Mouse (Mus musculus): ENCODE measurements around the gene Rbfox1.

Rbfox1 gene

DNA sequence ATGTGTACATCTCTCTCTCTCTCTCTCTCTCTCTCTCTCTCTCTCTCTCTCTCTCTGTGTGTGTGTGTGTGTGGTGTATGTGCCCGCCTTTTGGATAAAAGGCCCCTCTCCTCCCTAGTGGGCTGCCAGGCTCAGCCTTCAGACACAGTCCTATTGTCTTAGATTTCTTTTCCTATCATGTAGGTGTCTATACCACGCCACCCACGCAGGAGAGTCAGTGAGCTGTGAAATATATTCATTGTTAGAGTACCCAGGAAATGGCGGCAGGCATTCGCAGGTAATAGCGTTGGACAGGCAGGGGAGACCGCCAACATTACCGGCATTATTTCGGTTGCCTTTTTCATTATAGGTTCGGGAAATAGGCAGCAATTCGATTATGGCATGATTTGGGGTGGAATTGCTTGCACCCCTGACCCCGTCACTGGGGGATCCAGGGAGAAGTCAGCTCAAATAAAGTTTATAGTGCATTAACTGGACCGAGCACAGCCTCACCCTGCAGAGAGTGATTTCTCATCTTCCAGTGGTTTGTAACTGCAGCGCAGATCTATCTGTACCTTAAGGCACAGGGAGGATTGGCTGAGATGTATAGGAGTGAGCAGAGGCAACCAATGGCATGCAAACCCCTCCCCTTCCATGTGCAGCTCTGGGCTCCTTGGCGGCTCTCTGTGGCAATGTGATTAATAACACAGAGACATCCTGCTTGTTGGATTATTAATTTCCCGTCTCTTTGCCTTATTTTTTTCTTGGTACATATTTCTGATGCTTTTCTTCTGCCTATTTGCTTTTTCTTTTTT is 1264.1 kb downstream of the Rbfox1 start:
- DNase-seq (ENCODE audit: low spot score): no peak

DNA sequence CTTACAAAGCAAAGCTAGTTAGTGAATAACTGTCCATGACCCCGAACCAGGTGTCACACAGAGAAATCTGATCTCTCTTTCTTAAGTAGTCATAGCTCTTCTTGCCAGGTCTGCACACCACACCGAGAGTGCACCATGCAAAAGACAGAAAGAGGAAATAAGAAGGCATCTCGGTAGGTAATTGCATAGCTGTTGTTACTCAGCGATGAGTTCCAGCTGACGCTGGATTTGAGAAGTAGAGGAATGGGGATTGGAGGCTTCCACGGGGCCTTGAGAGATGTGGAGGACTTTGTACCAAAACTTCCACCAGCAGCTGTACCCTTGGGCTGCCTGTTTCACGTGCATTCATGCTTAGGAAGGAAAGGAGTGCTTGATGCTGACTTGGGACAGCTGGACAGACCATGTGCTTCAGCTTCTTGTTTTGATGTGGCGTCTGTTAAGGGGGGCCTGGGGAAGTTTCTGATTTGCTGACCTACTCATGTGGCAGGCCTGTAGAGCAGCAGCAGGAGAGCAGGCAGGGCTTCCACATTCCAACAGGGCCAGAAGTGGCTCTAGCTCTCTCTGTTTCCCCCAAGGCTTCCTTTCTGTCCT is 1265.1 kb downstream of the Rbfox1 start:
- DNase-seq (ENCODE audit: low spot score): no peak

DNA sequence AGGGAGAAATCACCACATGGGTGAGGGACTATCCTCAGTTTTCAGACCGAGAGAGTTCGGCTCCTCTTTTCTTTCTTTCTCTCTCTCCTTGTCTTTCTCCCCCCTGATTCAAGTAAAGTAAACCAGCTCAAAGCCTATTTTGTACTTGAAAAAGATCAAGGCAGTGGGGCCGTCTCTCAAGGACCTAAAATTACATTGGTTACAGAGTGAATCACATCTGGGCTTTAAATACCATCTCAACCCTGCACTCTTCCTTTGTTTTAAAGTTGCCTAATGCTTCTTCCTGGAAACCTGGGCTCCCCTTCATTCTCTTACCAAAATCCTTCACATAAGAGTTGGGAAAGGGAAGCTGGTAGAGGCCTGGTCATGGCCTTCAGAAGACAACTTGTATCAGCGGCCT is 1267.2 kb downstream of the Rbfox1 start:
- no peak for DNase-seq (ENCODE audit: low spot score)

DNA sequence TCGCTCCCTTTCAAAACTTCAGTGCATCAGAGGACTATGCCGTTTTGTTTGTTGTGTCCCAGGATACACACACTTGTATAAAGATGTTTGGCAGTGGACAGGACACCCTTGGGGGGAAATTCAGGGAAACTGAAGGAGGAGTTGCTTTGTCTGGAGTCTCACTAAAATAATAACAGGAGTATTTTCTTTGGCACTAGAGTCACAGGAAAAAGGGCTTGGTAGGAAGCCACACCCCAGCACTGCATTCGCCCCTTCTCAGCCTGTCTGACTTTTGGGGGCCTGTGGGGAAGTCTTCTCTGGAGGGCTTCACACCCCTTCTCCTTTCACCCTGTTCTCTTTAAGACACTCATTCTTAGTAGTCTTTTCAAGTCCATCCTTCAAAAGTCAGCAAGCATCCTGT is 1269.5 kb downstream of the Rbfox1 start:
- DNase-seq (ENCODE audit: low spot score): no peak

DNA sequence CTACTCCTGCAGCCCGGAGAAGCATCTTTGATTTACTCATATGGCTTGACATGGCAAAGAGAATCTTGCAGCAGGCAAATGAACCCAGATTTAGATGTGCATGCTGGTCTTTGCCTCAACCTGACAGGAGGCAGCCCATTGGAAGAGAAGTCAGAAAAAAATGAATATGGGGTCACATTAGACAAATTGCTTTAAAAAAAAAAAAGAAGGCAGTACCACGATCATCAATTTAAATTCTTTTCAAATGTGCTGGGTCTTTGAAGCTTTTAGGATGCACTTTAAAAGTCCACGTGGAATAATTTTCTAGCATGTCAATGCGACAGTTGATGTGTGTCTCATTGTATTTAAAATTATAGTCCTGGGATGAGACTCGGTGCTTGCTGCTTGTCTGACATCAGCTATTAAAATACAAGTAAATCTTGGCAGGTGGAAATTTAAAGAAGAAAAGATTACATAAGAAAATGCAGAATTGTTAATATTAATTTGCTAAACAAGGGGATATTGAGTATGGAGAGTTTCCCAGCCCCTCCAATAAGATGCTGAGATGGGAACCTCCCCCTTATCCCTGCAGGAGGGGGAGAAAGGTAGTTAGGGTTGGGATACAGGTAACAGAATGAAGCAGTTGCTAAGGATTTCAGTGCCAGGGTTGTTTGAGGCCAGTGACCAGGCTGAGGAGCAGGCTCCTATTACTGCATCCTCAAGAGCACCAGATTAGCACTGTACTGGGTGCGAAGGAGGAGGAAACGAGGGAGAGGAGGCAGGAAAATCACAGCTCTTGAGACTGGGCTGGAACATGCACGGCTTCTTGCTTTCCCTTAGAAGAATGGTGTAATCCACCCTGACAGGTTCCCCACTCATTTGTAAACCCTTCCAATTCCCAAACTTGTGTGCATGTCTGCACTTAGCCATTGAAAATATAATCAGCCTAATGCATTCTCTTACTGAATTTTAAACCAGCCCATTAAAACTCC is 1274.0 kb downstream of the Rbfox1 start:
- DNase-seq (ENCODE audit: low spot score): no peak

DNA sequence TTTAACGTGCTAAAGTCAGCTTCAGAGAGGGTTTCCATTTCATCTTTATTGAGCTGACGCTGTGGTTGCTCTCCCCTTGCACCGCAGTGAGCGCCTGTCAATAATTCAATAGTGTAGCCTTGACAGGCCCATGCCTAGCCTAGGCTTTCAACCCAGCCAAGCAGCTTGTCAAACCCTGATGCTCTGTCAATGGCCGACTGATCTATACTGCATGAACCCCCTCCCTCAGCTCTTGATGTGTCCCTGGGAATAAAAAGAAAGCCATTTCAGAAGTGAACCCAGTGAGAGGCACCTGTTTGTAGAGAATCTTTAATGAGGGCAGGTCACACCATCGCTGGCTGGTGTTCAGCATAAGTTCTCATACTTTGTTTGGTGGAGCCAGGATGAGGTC is 1274.7 kb downstream of the Rbfox1 start:
- DNase-seq (ENCODE audit: low spot score): no peak

DNA sequence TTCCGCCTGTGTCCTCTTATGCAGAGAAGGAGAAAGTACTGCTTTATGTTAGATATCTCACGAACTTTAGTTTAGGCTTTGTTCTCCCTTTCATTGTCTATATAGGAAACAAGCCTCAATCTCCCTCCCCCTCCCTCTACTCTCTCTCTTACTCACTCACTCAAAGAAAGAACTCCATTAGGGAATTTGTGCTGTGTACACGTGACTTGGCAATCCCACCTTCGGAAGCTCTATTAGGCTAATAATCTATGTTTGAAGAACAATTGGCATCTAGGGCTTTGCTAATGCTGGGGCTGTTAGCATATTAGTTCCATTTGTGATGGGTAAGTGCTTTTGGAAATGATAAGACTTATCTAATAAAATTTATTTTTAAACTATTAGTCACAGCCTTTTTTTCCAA is 1277.0 kb downstream of the Rbfox1 start:
- no peak for DNase-seq (ENCODE audit: low spot score)

DNA sequence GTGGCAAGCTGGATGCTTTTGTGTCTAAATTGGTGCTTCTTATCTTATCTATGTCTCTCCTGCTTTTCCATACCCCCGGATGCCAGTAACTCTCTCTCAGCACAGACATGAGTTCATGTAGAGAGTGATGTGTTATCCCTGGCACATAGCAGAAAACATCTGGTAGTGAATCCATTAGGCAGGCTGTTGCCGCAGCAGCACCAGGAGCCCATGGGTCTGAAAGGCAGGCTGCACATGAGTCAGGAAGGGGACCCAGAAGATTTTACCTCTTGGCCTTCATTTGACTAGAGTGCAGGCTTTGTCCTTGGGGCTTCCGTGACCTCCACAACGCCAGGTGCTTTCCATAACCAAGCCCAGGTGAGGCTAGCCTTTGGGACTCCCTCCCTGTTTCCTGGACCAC is 1278.5 kb downstream of the Rbfox1 start:
- no peak for DNase-seq (ENCODE audit: low spot score)

DNA sequence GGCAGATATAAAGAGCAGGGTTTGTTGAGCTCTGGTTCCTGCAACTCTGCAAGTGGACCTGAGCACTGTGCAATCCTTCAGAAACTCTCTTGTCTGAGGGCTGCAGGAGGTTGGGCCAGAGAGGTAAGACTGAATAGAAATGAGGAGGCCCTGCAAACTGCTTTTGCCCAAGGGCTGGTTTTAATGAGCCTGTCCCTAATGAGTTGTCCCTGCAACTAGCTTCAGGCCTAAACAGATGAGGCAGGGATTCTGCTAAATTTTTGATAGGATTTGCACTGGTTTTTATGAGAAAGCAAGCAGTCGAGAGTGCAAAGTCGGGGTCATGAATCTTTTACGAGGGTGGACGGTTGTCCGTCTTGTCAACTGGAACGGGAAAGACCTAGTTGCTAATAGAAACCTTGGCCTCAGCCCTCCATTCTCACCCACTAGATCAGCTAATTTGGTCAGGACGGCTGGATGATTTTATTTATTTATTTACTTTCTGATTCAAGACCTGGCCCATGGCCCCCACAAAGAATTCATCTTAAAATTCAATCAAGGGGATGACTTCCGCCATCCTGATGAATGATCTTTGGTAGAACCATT is 1279.1 kb downstream of the Rbfox1 start:
- DNase-seq (ENCODE audit: low spot score): no peak

DNA sequence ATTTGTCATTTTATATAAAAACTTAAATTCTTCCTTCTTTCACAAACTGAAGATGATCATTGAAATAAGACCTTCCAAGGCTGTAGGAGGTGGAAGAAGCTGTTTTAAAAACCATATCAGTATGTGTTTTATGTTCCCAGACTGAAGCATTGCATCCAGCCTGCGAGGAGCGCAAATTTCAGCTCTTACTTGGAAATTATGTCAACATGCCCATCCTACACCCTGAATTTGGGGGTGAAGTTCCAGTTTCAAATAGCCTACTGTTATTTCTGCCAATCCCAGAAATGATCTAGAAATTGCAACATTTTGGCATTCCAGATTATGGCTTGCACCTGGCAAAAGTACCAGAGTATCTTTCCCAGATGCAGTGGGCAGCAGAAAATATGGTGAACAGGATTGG is 1290.8 kb downstream of the Rbfox1 start:
- no peak for DNase-seq (ENCODE audit: low spot score)

DNA sequence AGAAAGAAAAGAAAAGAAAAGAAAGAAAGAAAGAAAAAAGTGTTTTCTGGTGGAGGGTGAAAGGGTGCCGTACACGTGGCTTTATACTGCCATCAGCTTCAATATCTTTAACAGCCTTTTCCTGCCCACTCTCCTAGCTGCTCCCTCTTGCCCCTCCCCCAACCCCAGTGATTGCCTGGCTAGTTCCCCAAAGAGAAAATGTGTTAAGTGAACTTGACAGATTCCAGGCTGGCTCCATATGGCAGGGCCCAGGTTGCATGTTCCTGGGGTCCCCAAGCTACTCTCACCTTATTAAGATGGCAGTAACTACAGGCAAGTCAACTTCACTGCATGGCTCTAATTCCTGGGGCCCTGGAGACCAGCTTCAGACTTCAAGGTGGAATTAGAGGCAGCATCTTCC is 1302.6 kb downstream of the Rbfox1 start:
- no peak for DNase-seq (ENCODE audit: low spot score)

DNA sequence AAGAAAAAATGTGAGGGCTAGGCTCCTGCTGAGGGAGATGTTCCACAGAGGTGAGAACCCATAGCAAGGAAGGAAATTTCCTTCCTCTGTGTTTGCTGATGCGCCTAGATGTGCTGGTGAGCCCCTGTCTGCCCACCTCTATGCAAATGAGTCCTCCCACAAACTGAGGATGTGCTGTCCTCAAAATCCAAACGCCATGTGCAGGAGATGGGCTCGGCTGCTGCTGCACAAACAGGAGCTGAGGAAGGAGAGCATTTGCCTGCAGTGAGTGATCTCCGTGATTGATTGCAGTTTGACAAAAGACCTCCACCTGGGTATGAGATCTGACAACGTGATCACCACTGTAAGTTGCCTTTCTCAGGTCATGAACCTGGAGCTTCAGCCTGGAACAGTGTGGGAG is 1308.4 kb downstream of the Rbfox1 start:
- no peak for DNase-seq (ENCODE audit: low spot score)

DNA sequence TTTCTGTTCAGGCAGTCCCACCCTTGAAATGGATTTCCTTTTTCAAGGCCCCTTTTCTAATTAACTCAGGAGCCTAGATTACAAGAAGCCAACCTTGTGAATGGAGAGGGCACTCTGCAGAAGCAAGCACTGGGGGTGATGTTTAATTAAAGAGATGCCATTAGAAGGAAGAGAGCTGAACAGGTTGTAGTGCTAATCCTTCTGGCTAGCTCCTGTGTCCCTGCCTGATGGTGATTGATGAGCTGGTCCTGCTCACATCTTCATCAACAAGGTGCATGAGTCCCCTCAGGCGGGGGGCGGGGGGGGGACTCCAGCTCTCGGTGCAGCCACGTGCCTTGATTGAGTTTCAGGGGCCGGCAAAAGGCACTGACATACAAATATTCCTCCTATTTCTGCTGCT is 1312.8 kb downstream of the Rbfox1 start:
- DNase-seq (ENCODE audit: low spot score): no peak

DNA sequence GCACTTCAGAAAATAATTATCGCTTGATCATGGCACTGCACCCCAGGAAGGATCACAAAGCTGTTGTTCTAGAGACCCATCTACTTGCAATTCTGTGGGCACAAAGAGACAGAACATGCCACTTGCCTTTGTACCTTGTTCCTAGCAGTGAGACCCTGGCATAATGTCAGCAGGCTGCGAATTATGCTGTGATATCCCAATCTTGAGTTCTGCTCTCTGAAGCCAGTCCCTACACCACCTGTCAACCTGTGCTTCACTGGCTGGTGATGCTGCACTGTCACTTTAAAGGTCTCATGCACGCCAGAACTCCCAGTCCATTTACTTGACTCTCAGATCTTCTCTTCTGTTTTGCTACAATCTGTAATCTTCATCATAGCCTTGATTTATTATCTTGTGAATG is 1315.1 kb downstream of the Rbfox1 start:
- no peak for DNase-seq (ENCODE audit: low spot score)

DNA sequence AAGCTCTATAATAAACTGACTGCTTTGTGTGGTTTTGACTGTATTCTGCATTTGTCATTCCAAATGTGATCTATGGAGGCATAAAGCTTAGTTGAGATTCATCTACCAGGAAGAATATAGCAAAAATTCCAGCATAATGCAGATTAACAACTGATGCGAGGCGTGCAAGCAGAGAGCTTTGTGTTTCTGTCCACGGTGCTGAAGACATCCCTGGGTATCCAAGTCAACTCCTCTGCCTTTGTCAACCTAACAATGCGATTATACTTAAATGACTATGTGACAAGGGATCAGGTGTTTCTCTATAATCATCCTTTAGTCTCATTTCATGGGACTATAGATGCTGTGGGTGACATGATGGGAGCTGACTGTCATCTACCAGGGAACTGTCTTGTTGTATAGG is 1316.7 kb downstream of the Rbfox1 start:
- no peak for DNase-seq (ENCODE audit: low spot score)

DNA sequence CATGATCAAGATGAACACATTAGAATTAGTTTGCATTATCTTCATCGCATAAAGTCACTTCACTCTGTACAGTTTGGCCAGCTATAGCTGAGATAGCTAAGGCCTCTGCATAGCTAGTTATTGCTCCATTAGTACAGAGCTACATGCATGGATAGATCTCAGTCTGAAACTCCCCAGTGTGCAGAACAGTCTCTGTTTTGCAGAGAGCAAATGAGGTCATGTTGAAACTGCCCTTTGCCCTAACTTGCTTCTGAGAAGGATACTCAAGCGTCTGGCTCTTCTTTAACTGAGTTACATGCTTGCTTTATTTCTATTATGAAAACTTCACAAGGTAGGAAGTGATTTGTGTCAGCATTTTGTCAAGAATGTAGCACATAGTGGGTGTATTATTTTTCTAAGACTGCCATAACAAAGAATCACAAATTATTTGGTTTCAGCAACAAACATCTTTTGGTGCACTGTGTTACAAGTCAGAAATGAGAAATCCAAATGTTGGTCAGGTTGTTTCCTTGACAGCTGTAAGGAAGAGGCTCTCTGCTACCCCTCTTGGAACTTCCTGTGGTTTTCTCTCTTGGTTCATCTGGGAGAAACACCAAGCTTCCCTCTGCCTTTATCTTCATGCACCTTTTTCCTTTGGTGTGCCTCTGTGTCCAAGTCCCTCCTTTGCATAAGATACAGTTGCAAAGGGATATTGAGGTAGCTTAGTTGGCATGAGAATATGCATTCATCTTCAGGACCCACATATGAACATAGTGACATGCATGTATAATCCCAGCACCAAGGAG is 1321.2 kb downstream of the Rbfox1 start:
- no peak for DNase-seq (ENCODE audit: low spot score)

DNA sequence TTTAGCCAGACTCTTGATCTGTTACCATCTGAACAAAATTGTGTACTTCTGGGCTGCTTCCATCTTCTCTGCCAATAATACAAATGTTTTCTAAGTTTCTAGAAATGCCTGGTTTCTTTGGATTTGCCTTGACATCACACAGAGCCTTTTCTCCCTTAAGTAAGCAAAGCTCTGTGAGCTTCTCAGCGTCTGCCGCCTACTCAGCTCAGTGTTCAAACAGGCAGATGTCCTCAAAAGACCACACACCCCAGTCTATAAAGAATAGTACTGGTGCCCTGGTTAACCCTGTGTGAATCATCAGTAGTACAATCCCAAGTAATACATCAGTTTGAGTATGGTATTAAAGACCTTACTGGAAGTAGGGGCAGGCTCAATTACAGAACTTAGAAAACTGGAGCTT is 1322.4 kb downstream of the Rbfox1 start:
- DNase-seq (ENCODE audit: low spot score): no peak

DNA sequence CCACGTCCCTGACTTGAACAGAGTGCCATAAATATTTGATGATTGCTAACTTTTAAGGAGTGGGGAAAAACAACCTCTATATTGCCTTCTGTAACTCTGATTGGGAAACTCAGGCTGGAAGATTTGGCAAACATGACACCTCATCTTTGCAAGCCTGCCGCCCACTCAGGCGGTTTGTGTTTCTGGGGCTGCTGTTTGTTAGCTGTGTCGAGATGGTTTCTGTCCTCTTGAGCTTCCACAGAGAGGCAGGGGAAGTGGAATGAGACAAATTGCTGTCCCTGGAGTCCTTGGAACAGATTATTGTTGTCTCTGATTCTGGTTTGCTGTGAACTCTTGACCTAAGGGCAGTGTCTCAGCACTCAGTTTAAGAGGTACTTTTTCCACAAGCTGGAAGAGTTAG is 1327.6 kb downstream of the Rbfox1 start:
- DNase-seq (ENCODE audit: low spot score): no peak

DNA sequence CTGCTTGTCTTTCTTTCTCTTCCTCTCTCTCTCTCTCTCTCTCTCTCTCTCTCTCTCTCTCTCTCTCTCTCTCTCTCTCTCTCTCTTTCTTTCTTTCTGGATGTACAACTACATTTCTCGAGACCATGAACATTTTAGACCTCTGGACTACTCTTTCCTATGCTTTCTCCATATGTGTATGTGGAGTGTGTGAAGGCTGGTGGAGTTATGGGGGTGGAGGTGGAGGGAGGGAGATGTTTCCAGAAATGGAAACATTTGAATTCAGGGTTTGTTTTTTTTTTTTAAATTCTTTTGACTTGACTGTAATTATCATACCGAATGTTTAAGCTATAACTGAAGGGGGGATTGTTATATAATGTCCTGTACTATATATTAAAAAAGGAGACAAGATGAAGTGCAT is 1338.1 kb downstream of the Rbfox1 start:
- DNase-seq (ENCODE audit: low spot score): no peak

DNA sequence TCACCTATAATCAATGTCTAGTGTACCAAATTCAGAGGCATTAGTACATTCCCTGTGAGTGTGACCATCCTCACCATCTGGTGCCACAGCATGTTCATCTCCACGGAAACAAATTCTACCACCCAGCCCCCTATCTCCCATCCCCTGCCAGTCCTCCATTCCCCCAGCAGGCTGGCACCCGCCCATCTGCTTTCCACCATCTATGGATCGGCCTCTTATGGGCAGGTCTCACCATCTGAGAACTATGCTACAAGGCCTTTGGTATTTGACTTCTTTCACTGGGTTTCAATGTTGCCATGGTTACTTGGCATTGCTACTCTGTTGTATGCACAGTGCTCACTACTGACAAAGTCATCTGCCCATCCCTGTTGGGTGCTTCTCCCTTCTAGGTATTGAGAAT is 1340.8 kb downstream of the Rbfox1 start:
- DNase-seq (ENCODE audit: low spot score): no peak

DNA sequence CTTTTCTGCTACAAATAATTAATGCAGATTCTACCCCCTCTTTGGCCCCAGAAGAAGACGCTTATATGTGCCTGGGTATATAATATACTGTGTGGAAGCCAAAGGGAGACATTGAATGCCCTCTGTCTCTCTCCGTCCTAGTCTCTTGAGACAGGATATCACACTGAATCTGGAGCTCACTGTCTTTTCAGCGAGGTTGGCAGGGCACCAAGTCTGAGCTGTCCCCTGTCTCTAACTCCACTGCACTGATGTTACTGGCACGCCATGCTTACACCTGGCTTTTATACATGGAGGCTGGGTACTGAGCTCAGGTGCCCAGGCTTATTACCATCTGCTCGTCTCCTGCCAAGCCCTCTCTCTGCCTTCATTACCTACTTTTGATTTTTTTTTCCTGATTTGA is 1343.1 kb downstream of the Rbfox1 start:
- no peak for DNase-seq (ENCODE audit: low spot score)

DNA sequence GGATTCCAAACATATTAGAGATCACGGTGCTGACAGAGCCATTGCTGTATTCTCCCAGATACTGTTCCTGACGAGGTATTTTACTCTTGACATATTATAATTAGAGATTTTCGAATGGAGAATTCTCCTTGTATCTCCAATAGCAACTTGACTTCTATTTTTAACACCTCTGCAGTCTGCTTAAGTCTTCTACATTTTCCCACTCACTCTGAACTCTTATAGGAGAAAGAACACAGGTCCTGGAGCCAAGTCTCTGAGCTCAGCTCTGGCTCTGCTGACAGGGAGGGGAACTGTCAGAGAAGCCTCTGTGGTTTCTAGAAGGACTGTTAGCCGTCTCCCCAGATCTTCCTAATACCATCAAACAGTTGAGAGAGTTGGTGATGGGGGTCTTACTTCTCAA is 1344.1 kb downstream of the Rbfox1 start:
- no peak for DNase-seq (ENCODE audit: low spot score)

Data from adipocyte (in vitro differentiated cells).